In genomic region chr8:120537207-120537817, GRCm38 (mm10) we compare ENCODE assay signal across 8 mouse cellular contexts. TPM values are rescaled to one million over a fixed set of nuclear protein-coding genes. Genes with fewer than 3 reads are reported as not detected.
DNase-seq lines count a peak whose midpoint lies in the region; ATAC-seq lines count a peak whose summit lies in the region.

No protein-coding gene starts in this region.

- peak; percentile 35 to 43 for DNase-seq in CD8-positive naive resting alpha-beta T cell, adult 2 months (ENCODE audit: low read depth in 2 of 2, low spot score in 2 of 2)
- DNase-seq in adrenal gland, postnatal 36 days, result peak; percentile 86 to 89
- DNase-seq in kidney, postnatal 14 days, result peak; percentile 92
- DNase-seq in lung, postnatal 10 days, result peak; percentile 90
- peak; percentile 56 for DNase-seq in ovary, postnatal 14 days (ENCODE audit: low spot score)
- DNase-seq in thymus, postnatal 14 days, result peak; percentile 94

- ATAC-seq in embryonic facial prominence, embryonic 15.5 days (ENCODE audit: insufficient number of reproducible peaks, low FRiP score, low TSS enrichment, low read depth), result peak; percentile 47
- ATAC-seq in heart, embryonic 16.5 days (replicated peaks; ENCODE audit: extremely low read depth, insufficient read depth, low FRiP score), result peak; percentile 61

- H3K9ac ChIP-seq in embryonic facial prominence, embryonic 15.5 days, result peak overlapping the region; percentile 44
- H3K9ac ChIP-seq in heart, embryonic 16.5 days (ENCODE audit: low read length), result peak overlapping the region; percentile 76

- no peaks in the 10 kb centered on the region for H3K27me3 ChIP-seq in embryonic facial prominence, embryonic 15.5 days
- no peaks in the 10 kb centered on the region for H3K27me3 ChIP-seq in heart, embryonic 16.5 days (ENCODE audit: control insufficient read depth, insufficient read depth, low read length)

- peak overlapping the region; percentile 98 for H3K4me2 ChIP-seq in embryonic facial prominence, embryonic 15.5 days (replicated peaks)
- H3K4me2 ChIP-seq in heart, embryonic 16.5 days (ENCODE audit: low read depth, low read length), result peak overlapping the region; percentile 98

- H3K27ac ChIP-seq in embryonic facial prominence, embryonic 15.5 days (replicated peaks), result peak overlapping the region; percentile 92
- peak overlapping the region; percentile 99 for H3K27ac ChIP-seq in heart, embryonic 16.5 days (ENCODE audit: low read length)

- peaks cover 87% of the 10 kb centered on the region for H3K4me1 ChIP-seq in embryonic facial prominence, embryonic 15.5 days
- H3K4me1 ChIP-seq in heart, embryonic 16.5 days (ENCODE audit: control insufficient read depth, insufficient read depth, low read length), result peaks cover 68% of the 10 kb centered on the region

- WGBS in embryonic facial prominence, embryonic 15.5 days, result under 1% methylated on average over 70 of the region's 79 CpGs
- under 1% methylated on average over 68 of the region's 79 CpGs for WGBS in heart, embryonic 16.5 days

- peak overlapping the region; percentile 60 for H3K4me3 ChIP-seq in embryonic facial prominence, embryonic 15.5 days (replicated peaks)
- H3K4me3 ChIP-seq in heart, embryonic 16.5 days (ENCODE audit: low read length), result peak overlapping the region; percentile 74

- no peaks in the 10 kb centered on the region for H3K36me3 ChIP-seq in embryonic facial prominence, embryonic 15.5 days
- no peaks in the 10 kb centered on the region for H3K36me3 ChIP-seq in heart, embryonic 16.5 days (ENCODE audit: control insufficient read depth, insufficient read depth)

- no peaks in the 10 kb centered on the region for H3K9me3 ChIP-seq in embryonic facial prominence, embryonic 15.5 days (replicated peaks)
- H3K9me3 ChIP-seq in heart, embryonic 16.5 days (replicated peaks; ENCODE audit: control insufficient read depth, low read length), result no peaks in the 10 kb centered on the region

RNA-seq across cellular contexts. Expression of gene Gins2, which starts 51.8 kb away (rescaled TPM):
- 10 to 100 TPM in 1 of 2 experiments, 1 to 10 TPM in 1; 6.3 to 11.0 TPM for total RNA-seq in adrenal gland, postnatal 36 days (2021)
- polyA plus RNA-seq in embryonic facial prominence, embryonic 15.5 days (2015; fragmentation: Nextera tagmentation; extraction: Ambion mirVana), result 81.7 and 85.6 TPM in 2 replicates
- 51.0 and 51.1 TPM in 2 replicates for polyA plus RNA-seq in heart, embryonic 16.5 days (2015; fragmentation: Nextera tagmentation; extraction: Ambion mirVana)

Comparison
In these comparisons a context has a peak if more than half of its experiments do, and no peak if none do; other contexts are left out.
1. Peak in every context shown above with its lines: DNase-seq, ATAC-seq, H3K4me3 ChIP-seq and H3K27ac ChIP-seq.
2. DNase-seq: peak in every context shown above with its lines; median percentile 94 in thymus, postnatal 14 days; 92 in kidney, postnatal 14 days; 90 in lung, postnatal 10 days; 88 in adrenal gland, postnatal 36 days; 56 in ovary, postnatal 14 days; 39 in CD8-positive naive resting alpha-beta T cell, adult 2 months.